Mouse (Mus musculus) stomach, postnatal 0 days (tissue): ENCODE measurements around the gene Gfra4.

Experiments
- CTCF ChIP-seq: IDR thresholded peaks from 2 replicates; pipeline ENCODE4 v1.5.1; 2016; ENCODE audit warnings: antibody characterized with exemption, low read depth, mild to moderate bottlenecking, moderate library complexity
- EP300 ChIP-seq: optimal IDR thresholded peaks from 2 replicates; pipeline ENCODE3; 2016; ENCODE audit warnings: antibody characterized with exemption

DNA sequence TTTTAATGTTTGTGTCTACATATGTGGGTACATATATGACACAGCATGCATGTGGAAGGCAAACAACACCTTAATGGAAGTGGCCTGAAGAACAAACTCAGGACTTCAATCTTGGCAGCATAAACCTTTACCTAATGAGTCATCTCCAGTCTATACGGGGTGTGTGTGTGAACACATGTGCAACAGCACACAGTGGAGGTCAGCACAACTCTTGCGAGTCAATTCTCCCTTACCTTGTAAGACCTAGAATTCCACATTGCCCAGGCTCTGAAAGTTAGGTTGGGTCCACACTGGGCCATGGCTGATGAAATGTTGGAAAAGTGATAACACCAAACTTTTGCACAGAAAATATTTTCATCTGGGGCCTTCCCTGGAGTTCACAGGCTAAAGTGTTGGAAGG lies 12.3 kb downstream of the Gfra4 start:
- TF ChIP-seq CTCF (no peak), EP300 (no peak)
